Mouse (Mus musculus): ENCODE data around the gene Arhgap33.
"Not testable (repeated sequence)": the region's sequence is repeated elsewhere in the genome, so short reads cannot be mapped to it uniquely, and the experiment has no call there.

Arhgap33 gene

GRCm38 (mm10) chr7:30553021-30553589, 18.2 kb upstream of the Arhgap33 start:
- DNase-seq (ENCODE audit: low spot score in 2 of 2): no peak

GRCm38 (mm10) chr7:30552102-30553020, 17.5 kb upstream of the Arhgap33 start, which contains the start of the genes Hspb6 and Proser3:
Gene Hspb6, plus strand, starts transcription at chr7:30552178.
Gene Proser3, minus strand, starts transcription at chr7:30552299.
- peak; percentile 92 to 93 for DNase-seq (ENCODE audit: low spot score in 2 of 2)

DNA sequence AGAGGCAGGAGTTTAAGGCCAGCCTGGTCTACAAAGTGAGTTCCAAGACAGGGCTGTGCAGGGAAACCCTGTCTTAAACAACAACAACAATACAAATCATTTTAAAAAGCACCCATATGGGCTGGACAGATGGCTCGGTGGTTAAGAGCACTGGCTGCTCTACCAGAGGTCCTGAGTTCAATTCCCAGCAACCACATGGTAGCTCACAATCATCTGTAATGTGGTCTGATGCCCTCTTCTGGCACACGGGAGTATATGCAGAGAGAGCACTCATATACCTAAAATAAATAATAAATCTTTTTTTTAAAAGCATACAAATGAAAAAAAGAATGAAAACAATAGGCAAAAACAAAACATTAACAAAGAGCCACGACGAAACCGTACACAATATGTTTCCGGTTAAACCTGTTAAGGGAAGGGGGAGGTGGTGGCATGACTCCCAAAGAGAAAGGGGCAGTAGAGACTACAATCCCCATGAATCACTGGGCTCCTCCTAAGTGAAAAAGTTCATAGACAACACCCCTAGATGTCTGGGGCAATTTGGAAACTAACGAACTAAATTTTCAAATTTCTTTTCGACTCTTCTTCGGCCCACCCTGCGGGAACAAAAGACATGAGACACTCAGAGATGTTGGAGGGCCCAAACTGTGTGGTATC, 16.7 kb upstream of the Arhgap33 start:
- DNase-seq (ENCODE audit: low spot score in 2 of 2): no peak

DNA sequence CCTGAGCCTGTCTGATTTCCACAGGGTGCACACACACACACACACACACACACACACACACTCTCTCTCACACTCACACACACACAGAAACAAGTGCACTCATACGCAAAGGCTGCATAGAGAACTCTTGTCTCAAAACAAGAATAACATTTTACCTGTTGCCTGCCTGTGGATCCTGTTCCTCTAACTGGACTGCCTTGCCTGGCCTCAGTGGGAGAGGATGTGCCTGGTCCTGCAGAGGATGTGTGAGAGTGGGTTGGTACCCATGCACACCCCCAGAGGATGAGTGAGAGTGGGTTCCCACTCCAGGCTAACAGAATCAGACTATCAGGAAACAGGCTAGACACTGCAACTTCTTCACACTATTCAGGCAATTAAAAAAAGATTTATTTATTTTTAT, 15.7 kb upstream of the Arhgap33 start:
- DNase-seq (ENCODE audit: low spot score in 2 of 2): no peak

GRCm38 (mm10) chr7:30549880-30550279, 15.0 kb upstream of the Arhgap33 start:
- DNase-seq (ENCODE audit: low spot score in 2 of 2): no peak

DNA sequence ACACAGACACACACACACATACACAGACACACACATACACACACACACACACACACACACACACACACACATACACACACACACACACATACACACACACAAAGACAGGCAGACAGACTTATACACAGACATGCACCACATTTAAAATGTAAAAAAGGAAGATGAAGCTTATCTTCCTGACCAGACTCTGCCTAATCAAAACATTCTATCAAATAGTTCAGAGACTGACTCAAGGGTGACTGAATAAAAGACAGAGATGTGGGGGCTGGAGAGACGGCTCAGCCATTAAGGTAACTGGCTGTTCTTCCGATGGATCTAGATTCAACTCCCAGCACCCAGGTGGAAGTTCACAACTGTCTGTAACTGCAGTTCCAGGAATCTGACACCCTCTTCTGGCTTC, 9.5 kb upstream of the Arhgap33 start:
- DNase-seq (ENCODE audit: low spot score in 2 of 2): no peak

DNA sequence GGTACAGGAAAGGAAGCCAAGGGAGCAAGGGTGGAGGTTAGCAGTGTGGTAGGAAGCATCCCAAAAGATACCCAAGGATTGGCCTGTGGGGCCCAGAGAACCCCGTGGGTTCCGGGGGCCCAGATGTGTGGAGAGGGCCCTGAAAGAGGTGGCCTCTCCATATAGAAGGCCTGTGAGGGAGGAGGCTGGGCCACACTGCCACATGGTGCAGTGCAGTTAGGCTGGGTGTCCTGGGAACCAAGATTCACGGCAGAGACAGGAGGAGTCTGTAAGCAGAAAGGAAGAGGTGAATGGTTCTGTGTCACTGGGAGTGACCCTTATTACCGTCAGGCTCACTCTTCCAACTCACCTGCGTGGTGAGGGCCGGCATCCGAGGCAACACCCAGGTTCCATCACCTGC, 5.7 kb upstream of the Arhgap33 start:
- DNase-seq (ENCODE audit: low spot score in 2 of 2): no peak

DNA sequence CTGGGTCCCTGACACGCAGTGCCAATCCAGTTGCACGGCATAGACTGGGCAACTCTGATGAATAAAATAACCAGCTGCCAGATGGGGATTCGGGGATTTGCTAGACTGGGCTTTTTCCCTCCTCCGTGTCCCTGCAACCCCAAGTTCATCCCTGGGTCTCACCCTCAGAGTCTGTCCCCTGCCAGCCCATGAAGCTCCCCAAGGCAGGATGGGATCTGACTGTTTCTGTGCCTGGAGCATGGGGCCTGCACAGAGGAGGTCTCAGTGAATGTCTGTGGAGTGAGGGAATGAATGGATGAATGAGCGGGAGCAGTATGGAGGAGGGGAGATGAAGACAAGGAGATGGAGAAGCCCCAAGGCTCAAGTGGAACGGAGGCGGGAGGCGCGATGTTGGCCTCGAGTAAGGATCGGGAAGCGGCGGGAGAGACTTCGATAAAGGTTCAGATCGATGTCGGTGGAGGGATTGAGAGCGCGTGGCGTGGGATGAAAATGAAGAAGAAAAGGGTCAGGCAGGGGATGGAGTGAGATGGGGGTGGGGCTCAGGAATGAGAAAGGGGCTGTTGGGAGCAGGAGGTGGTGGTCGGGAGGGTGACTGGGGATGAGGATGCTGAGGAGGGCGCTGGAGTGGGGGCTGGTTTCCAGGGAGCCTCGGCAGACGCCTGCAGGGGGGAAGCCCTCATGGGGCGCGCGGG, 773 bp downstream of the Arhgap33 start:
- DNase-seq (ENCODE audit: low spot score in 2 of 2): no peak

GRCm38 (mm10) chr7:30532931-30533330, 1.9 kb downstream of the Arhgap33 start:
- no peak for DNase-seq (ENCODE audit: low spot score in 2 of 2)

DNA sequence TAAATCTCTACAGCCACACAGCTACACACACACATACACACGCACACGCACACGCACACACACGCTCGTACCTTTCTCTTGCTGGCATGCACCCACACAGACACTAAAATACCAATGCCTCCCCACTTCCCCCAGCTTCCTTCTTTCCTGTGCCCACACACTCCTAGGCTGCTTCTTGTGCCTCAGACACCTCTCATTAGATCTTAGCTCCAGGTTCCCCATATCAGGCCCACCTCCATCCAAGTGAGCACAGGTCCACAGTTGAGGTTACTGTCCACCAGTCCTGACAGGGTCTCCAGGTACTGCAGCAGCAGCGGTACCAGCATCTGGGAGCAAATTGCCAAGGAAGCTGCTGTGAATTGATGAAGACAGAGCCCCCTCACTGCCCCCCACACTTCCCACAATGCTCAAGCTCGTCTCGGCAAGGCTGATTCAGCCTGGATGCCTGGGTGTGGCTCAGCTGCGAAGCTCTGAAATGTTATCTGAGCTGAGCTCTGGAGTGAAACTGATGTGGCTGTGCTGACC, 3.5 kb downstream of the Arhgap33 start:
- DNase-seq (ENCODE audit: low spot score in 2 of 2): peak in 1 of 2 experiments; percentile 63

- DNase-seq (ENCODE audit: low spot score in 2 of 2): no peak
Observed at GRCm38 (mm10) chr7:30526981-30527380, 7.9 kb downstream of the Arhgap33 start.

DNA sequence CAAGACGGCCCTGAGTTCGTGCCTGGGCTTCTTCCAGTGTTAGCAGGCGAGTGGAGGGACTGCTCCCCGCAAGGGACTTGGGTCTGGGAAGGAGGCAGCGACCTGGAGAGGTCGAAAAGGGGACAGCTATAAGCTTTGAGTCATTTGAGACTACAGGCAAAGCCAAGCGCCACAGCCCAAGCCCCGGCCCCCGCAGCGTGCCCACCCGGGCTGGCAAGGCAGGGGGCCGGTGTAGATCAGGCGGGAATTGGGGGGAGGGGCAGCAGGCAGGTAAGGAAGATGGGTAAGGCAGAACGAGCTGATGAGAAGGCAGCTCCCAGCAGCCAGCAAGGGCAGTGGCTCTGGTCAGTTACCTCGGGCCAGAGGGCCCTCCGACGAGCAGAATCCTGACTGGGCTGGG, 8.5 kb downstream of the Arhgap33 start:
- DNase-seq (ENCODE audit: low spot score in 2 of 2): no peak

DNA sequence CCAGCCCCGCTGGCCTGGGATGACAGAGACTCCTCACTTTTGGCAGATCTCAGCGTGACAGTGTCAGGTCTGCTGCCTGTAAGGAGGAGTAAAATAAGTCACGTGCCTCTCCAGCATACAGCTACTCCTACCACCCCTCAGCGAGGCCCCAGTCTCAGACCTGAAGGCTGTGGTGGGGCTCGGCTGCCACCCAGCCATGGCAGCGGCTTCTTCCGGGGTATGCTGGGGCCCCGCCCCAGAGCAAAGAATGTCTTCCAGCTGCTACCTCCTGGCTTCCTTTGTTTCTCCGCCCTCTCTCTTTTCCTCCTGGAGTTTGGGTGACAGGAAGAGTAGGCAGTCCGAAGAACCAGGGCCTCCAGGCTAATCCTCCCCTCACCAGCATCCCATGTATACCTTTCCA, 8.9 kb downstream of the Arhgap33 start:
- DNase-seq (ENCODE audit: low spot score in 2 of 2): no peak

GRCm38 (mm10) chr7:30524487-30524886, 10.4 kb downstream of the Arhgap33 start:
- no peak for DNase-seq (ENCODE audit: low spot score in 2 of 2)

GRCm38 (mm10) chr7:30522871-30523270, 12.0 kb downstream of the Arhgap33 start:
- no peak for DNase-seq (ENCODE audit: low spot score in 2 of 2)

GRCm38 (mm10) chr7:30520856-30521255, 14.0 kb downstream of the Arhgap33 start:
- DNase-seq (ENCODE audit: low spot score in 2 of 2): no peak

DNA sequence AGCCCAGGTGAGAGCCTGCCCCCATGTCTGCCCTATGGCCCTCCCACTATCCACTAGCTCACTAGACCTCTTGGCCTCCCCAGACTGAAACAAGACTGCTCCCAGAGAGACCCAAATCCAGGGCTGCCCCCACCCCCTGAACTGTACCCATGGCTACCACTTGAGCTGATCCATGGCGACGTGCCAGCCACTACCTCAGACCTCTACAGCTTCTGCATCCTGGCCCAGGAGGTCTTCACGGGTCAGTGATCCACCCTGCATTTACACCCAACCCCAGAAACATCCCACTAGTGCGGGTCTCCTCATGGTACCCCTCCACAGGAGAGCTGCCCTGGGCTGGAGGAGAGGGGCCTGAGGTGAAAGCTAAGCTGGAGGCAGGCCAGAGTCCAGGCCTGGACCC, 14.5 kb downstream of the Arhgap33 start:
- no peak for DNase-seq (ENCODE audit: low spot score in 2 of 2)

GRCm38 (mm10) chr7:30518325-30518724, 16.5 kb downstream of the Arhgap33 start:
- DNase-seq (ENCODE audit: low spot score in 2 of 2): no peak

DNA sequence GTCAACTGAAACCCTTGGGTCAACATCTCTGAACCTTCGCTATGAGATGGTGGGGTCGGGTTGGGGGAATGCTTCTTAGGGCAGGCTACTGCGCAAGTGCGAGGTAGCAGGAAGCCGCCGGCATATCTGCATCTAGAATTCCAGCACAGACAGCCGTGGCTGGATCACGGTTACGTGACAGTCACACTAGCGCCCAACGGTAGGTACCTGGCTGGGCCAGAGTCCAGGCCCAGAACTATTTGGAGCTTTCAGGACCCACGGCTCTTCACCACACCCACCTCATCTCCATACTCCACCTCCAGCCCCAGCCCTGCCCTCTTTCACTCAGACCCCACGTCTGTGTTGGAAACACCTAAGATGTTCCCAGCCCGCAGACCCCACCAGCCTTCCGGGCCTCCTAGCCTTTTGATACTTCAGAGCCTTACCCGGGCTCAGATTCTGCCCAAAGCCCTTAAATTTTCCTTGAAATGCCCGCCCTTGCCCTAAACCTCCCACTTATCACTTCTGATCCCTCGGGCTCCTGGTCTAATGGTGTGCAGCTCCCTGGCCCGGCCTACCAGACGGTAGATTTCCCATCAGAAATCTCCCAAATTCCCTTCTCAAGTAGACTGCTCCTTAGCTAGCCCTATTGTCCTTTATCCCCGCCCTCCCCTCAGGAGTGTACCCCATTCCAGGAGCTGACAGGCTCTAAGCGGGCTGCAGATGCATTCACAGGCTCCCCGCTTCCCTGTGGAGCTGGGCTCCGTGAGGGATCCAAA, 19.7 kb downstream of the Arhgap33 start:
- no peak for DNase-seq (ENCODE audit: low spot score in 2 of 2)

DNA sequence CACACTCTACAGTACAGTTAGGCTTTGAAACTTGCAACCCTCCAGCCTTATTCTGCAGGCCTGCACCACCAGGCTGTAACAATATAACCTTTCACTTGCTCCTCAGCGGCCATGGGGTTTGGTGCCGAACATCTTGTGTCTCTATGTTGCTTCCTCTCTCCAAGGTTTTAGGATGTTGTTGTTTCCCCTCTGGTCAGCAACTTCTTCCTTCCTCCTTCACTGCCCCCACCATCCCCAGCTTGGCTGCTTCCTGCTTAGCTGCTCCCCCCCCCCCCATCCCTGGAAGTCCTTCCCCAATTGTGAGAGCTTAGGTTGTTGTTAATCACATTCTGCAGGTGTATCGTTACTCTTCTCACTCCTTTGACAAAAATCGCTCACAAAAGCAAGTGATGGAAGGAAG, 26.8 kb downstream of the Arhgap33 start:
- DNase-seq (ENCODE audit: low spot score in 2 of 2): no peak

- not testable (repeated sequence) for DNase-seq (ENCODE audit: low spot score in 2 of 2)
Observed at GRCm38 (mm10) chr7:30501159-30501558, 33.7 kb downstream of the Arhgap33 start.
